Mouse (Mus musculus) retina, postnatal 7 days (tissue): ENCODE measurements around the gene Zfp599.
A peak's percentile ranks its signal among the peaks of the same experiment; 100 is the strongest.
"Not testable (repeated sequence)": the region's sequence is repeated elsewhere in the genome, so short reads cannot be mapped to it uniquely, and the experiment has no call there.

Experiments
- DNase-seq: peaks from one replicate; pipeline ENCODE4 v3.0.0-alpha.2; 2012; ENCODE audit warnings: low read depth, low spot score

Zfp599 gene

GRCm38 (mm10) chr9:22259184-22260091 is at the start of gene Zfp599:
Gene Zfp599 (minus strand): TSS chr9:22259895.
- peak; percentile 24 for DNase-seq

DNA sequence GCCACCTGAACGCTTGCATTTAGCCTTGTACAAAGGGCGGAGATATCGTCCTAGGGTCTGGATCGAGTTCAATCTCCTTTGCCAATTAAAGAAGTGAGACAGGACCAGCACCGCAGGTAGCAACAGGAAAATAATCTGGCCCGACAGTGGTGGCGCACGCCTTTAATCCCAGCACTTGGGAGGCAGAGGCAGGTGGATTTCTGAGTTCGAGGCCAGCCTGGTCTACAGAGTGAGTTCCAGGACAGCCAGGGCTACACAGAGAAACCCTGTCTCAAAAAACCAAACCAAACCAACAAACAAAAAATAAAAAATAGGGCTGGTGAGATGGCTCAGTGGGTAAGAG is 48.2 kb upstream of the Zfp599 start:
- not testable (repeated sequence) for DNase-seq

GRCm38 (mm10) chr9:22307156-22307919 is 47.6 kb upstream of the Zfp599 start, which contains the start of gene Zfp810:
Gene Zfp810 (minus strand): TSS chr9:22307648.
- peak; percentile 94 for DNase-seq

- DNase-seq, result no peak
Measured at GRCm38 (mm10) chr9:22306726-22307125, 47.0 kb upstream of the Zfp599 start.

DNA sequence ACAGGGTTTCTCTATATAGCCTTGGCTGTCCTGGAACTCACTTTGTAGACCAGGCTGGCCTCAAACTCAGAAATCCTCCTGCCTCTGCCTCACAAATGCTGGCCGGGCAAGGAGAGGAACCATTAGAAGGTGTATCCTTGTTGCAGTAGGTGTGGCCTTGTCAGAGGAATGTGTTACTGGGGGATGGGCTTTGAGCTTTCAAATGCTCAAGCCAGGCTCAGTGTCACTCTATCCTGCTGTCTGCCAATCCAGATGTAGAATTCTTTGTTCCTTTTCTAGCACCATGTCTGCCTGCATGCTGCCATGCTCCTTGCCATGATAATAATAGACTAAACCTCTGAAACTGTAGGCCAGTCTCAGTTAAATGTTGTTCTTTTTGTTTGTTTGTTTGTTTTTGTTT is 42.5 kb upstream of the Zfp599 start:
- no peak for DNase-seq

DNA sequence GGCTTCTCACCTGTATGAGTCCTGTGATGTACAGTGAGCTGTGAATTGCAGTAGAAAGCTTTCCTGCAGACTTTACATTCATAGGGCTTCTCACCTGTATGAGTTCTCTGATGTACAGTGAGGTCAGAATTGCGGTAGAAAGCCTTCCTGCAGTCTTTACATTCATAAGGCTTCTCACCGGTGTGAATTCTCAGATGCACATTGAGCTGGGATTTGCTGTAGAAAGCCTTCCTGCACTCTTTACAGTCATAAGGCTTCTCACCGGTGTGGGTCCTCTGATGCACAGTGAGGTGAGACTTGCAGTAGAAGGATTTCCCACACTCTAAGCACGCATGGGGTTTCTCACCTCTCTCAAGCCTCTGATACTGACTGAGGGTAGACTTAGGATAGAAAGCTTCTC is 19.0 kb upstream of the Zfp599 start:
- no peak for DNase-seq

DNA sequence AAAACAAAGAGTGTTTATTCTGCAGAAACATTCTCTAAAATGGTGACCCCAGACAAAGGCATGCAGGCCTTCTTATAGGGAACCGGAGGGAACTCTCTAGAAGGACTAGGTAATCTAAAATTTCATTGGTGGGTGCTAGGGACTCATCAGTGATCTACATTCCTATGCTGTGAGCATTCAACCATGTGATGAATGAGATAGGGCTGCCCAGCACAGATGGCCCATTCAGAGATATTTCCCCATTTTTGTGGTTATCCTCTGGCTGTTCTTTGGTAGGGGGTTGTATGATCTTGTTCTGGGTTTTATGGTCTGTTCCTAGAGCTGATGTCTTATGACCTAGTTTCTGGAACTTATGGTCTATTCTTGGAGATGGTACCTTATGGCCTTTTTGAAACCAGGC is 9.2 kb upstream of the Zfp599 start:
- no peak for DNase-seq

DNA sequence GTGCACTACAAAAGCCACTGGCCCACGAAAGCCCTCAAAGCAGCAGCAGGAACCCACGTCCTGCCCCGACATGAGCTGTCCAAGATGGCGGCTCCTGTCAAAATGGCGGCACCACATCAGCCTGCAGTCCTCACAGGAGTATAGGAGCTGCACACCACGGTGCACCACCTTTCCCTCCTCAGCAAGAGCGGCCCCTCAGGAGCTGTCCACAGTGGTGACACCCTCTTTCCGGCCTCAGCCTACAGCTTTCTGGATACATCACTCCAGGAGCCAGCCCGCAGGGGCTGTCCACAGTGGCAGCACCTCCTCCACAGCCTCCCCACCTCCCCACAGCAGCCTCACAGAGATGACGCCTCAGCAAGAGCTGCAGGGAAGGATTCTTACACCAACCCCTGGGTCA is 2.9 kb upstream of the Zfp599 start:
- no peak for DNase-seq

GRCm38 (mm10) chr9:22261594-22261993 is 1.9 kb upstream of the Zfp599 start:
- DNase-seq, result no peak

GRCm38 (mm10) chr9:22260092-22260422 is 362 bp upstream of the Zfp599 start:
- no peak for DNase-seq

DNA sequence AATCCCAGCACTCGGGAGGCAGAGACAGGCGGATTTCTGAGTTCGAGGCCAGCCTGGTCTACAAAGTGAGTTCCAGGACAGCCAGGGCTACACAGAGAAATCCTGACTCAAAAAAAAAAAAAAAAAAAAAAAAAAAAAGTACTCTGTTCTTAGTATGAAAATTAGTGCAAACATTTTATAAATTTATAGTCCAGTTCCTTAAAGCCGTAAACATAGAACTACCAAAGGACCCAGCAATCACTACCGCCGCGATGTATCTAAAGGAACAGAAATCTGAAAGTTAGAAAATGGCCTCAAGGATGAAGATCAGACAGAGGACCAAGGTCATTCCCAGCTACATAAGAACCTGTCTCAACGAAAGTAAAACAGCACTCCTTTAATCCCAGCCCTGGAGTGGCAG is 911 bp downstream of the Zfp599 start:
- no peak for DNase-seq

DNA sequence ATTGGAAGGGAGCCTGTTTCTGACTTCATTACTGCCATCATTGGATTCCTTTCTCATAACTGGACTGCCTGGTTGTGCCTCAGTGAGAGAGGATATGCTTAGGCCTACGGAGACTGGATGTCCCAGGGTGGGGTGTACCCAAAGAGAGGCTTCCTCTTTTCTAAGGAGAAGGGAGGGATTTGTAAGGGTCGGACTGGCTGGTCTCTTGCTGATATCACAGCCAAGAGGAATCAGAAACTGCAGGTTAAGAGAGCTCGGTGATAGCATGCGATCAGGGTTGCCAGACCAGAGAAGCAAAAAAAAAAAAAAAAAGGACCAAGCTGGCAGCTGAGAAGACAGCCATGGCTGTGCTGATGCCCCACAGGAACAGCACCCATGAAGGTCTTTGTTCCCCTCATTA is 3.1 kb downstream of the Zfp599 start:
- no peak for DNase-seq

- no peak for DNase-seq
Measured at GRCm38 (mm10) chr9:22244242-22244641, 15.5 kb downstream of the Zfp599 start.

- DNase-seq, result no peak
Measured at GRCm38 (mm10) chr9:22240001-22240400, 19.7 kb downstream of the Zfp599 start.

DNA sequence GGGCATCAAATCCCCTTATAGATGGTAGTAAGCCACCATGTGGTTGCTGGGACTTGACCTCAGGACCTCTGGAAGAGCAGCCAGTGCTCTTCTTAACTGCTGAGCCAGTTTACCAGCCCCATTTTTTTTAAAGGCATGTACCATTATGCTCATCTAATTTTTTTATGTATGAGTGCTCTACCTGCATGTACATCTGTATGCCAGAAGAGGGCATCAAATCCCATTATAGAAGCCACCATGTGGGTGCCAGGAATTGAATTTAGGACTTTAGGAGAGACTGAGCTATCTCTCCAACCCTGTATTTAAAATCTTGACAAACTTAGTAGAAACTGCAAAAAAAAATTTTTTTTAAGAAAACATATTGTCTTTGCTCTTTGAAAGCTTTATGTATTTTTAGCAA is 29.1 kb downstream of the Zfp599 start:
- no peak for DNase-seq

GRCm38 (mm10) chr9:22230061-22230460 is 29.6 kb downstream of the Zfp599 start:
- no peak for DNase-seq

DNA sequence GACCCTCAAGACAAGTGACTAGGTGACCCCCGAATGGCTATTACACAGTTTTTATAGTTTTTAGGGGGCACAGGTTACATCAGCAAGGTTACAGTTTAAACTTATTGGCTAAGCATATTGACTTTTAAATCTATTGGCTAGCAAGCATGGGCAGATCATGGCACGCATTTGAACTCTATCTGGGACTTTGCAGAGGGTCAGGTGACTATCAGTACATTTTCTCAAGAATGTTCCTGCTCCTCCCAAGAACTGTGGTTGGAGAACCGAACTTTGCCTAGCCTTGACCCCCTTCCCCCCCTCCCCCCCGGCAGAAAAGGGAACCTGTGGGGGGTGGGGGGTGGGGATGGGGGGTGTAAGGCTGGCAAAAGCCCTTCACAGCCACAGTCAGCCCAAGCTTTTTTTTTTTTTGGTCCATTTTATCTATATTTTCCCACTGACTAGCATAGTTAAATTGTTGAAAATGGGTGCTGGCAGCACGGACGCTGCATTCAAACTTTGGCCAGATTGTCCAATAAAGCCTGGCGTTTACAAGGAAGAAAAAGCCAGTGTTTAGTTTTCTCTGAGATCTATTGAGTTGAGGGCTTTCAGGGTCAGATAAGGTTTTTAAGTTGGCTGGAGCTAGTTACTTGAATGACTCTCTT is 30.2 kb downstream of the Zfp599 start:
- no peak for DNase-seq

DNA sequence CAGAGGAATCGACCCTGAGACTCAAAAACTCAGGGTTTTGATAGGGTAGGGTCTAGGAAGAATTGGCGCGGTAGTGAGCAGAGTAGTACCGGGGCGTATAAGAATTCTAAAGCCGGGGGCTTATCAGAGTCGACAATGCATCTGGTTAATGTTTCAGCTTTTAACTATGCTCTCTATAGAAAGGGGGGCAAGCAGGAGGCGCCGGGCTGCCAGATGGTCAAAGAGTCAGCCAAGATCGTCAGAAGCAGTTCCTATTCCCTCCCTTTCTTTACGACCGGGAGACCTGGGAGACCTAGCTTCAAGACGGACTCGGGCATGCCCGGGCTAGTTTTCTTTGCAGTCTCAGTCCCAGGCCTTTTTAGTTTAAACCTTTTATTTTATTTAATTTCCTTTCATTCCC is 32.8 kb downstream of the Zfp599 start:
- no peak for DNase-seq

DNA sequence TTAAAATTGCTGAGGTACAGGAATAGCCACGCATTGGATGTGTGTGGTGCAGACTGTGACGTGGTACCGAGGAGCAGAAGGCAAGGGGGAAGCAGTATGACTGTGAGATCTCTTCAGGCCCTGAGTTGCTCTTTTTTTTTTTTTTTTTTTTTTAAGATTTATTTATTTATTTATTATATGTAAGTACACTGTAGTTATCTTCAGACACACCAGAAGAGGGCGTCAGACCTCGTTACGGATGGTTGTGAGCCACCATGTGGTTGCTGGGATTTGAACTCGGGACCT is 33.4 kb downstream of the Zfp599 start:
- DNase-seq, result not testable (repeated sequence)

- DNase-seq, result peak; percentile 95
Measured at GRCm38 (mm10) chr9:22225581-22226388, 33.9 kb downstream of the Zfp599 start, which contains the start of gene Zfp809. Gene Zfp809 (plus strand): TSS chr9:22225714.

GRCm38 (mm10) chr9:22224536-22225503 is 34.9 kb downstream of the Zfp599 start:
- no peak for DNase-seq
